Mouse (Mus musculus) limb, embryonic 14.5 days (tissue): ENCODE measurements at regions not wholly inside any gene's neighbourhood (a gene's known extent, or its start where the extent isn't known, plus 50 kb on each side); places are given as distances from the start of the nearest gene placed in this dataset.

Experiments used
- ATAC-seq: fragments of 200-750 bp; cut with Nextera tagmentation; 2 replicates; pipeline ENCODE4 v1.8.0; 2017; ENCODE audit warnings: low read depth, moderate number of reproducible peaks, moderate TSS enrichment; ENCODE audit not compliant: low FRiP score
- DNase-seq: peaks from one replicate; pipeline ENCODE4 v3.0.0-alpha.2; 2015; ENCODE audit warnings: low spot score
- H3K27ac ChIP-seq: fragments of 300-500 bp; sonication (generic); replicated peaks from 2 replicates; pipeline ENCODE4 v1.5.1; 2014; ENCODE audit warnings: low read depth, mild to moderate bottlenecking, low read length, moderate library complexity, mixed read lengths
- H3K27me3 ChIP-seq: fragments of 300-500 bp; sonication (generic); 2 replicates; pipeline ENCODE4 v1.6.1; 2014; ENCODE audit warnings: low read length, mixed read lengths; ENCODE audit not compliant: control insufficient read depth, insufficient read depth
- H3K36me3 ChIP-seq: fragments of 300-500 bp; sonication (generic); 2 replicates; pipeline ENCODE4 v1.6.1; 2014; ENCODE audit warnings: mild to moderate bottlenecking, low read length, moderate library complexity, mixed read lengths; ENCODE audit not compliant: control insufficient read depth, insufficient read depth
- H3K4me1 ChIP-seq: fragments of 300-500 bp; sonication (generic); 2 replicates; pipeline ENCODE4 v1.6.1; 2014; ENCODE audit warnings: antibody characterized with exemption, low read length, mixed read lengths; ENCODE audit not compliant: control insufficient read depth, insufficient read depth
- H3K4me2 ChIP-seq: fragments of 300-500 bp; sonication (generic); replicated peaks from 2 replicates; pipeline ENCODE4 v1.6.1; 2014; ENCODE audit warnings: low read depth, mild to moderate bottlenecking, low read length, moderate library complexity; ENCODE audit not compliant: severe bottlenecking
- H3K4me3 ChIP-seq: fragments of 300-500 bp; sonication (generic); replicated peaks from 2 replicates; pipeline ENCODE4 v1.5.1; 2014; ENCODE audit warnings: low read length
- H3K9ac ChIP-seq: fragments of 300-500 bp; sonication (generic); 2 replicates; pipeline ENCODE4 v1.6.1; 2014; ENCODE audit warnings: mild to moderate bottlenecking, low read depth, low read length, moderate library complexity; ENCODE audit not compliant: severe bottlenecking
- H3K9me3 ChIP-seq: fragments of 300-500 bp; sonication (generic); 2 replicates; pipeline ENCODE4 v1.6.1; 2016; ENCODE audit warnings: low read length; ENCODE audit not compliant: control insufficient read depth
- POLR2A ChIP-seq: fragments of 200-500 bp; IDR thresholded peaks from 2 replicates; pipeline ENCODE4 v1.8.0; 2012; ENCODE audit warnings: inconsistent platforms, mild to moderate bottlenecking, moderate library complexity, borderline replicate concordance; ENCODE audit not compliant: insufficient read depth, insufficient read length; ENCODE audit errors: extremely low read depth
- WGBS: fragments of 180-500 bp; shearing (Covaris S2); extraction: QIAGEN DNeasy Blood & Tissue Kit; methylation state at CpG from one replicate; pipeline ENCODE4 v1.1.7; 2014; 5-methylcytosine and 5-hydroxymethylcytosine counted together

DNA sequence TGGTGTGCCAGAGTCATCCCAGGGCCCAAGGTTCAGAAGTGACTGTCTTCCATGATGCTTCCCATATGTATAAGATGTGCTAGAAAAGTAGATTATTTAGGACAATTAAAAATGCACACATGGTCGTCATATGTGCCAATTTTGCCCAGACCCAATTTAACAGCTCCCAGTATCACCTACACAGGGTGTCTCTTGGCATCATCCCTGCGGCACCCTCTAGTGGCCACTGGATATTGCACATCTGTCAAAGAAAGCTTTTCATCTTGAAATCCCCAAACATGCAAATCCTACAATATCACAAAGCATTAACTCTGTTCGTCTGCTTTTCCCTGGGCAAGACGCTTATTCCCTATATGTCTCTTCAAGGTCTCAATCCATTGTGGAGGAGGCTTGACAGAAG is 71.3 kb upstream of the Olfm4 start:
- Histone ChIP-seq H3K4me2 (no peak overlapping the region), H3K36me3 (no peaks in the 10 kb centered on the region), H3K4me1 (no peaks in the 10 kb centered on the region), H3K27ac (no peak overlapping the region), H3K9me3 (no peaks in the 10 kb centered on the region), H3K9ac (no peak overlapping the region), H3K27me3 (no peaks in the 10 kb centered on the region), H3K4me3 (no peak overlapping the region)
- 39% methylated on average over 4 of the region's 4 CpGs for WGBS
- peak; percentile 11 for DNase-seq
- no peak for TF ChIP-seq POLR2A
- ATAC-seq = no peak

DNA sequence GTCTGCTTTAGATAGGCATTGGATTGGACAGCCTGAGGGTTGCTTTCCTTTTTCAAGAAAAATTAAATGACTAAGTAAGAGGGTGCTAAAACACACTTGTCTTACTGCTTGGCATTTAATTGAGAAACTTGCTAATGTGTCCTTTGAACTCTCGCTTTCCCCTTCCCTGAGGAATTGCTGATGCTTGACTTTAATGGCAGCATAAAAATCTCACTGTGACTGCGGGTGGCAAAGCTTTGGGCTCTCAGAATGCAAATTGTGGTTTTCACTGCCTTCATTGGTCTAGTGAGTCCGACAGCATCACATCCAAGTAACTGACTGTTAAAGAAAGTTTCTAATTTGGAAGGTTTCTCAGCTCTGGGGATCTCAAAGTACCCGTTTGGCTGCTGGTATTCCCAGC is 76.1 kb upstream of the Olfm4 start:
- TF ChIP-seq POLR2A = no peak
- Histone ChIP-seq H3K9me3 (no peaks in the 10 kb centered on the region), H3K27me3 (no peaks in the 10 kb centered on the region), H3K36me3 (no peaks in the 10 kb centered on the region), H3K4me1 (no peaks in the 10 kb centered on the region), H3K4me2 (no peak overlapping the region), H3K4me3 (no peak overlapping the region), H3K27ac (no peak overlapping the region), H3K9ac (no peak overlapping the region)
- 7% methylated on average over 4 of the region's 4 CpGs for WGBS
- no peak for DNase-seq
- no peak for ATAC-seq

DNA sequence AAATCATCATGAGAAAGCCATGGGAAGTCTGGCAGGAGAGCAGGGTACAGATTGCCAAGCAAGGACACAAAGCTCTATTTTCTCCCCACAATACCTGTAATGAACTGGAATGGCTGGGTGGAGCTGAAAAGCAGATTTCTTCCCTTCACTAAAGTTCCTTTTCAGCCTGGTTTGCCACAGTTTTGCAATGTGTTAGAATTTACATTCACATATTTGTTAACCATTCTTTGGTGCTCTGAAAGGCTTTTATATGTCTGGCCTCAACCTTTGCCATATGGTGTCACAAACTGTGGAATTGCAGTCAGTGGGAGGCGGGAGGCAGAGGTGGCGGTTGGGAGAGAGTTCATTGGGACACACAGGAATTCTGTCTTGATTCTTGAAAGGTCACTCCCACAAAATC is 78.3 kb upstream of the Olfm4 start:
- ATAC-seq (no peak), DNase-seq (no peak)
- Histone ChIP-seq H3K27me3 (no peaks in the 10 kb centered on the region), H3K9ac (no peak overlapping the region), H3K27ac (no peak overlapping the region), H3K36me3 (no peaks in the 10 kb centered on the region), H3K4me3 (no peak overlapping the region), H3K4me1 (no peaks in the 10 kb centered on the region), H3K4me2 (no peak overlapping the region), H3K9me3 (no peaks in the 10 kb centered on the region)
- WGBS = 58% methylated on average over 2 of the region's 2 CpGs
- no peak for TF ChIP-seq POLR2A

DNA sequence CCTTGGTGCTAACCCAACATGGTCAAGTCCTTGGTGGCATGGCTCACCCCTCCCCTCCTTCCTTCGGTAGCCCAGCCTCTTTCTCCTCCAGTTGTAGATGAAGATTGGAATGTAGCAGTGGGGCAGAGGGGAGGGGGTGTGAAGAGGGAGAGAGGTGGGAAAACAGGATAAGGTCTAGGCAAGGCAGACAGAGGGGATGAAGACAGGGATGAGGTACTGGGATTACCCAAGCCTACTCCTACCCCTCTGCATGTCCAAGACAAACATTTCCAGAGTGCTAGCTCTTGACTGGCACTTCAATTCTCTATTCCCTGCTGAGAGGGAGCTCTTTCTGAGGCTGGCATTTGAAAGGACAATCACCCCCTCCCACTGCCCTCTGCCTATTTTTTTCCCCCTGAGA is 81.5 kb upstream of the Olfm4 start:
- Histone ChIP-seq H3K27ac (no peak overlapping the region), H3K4me2 (no peak overlapping the region), H3K9ac (no peak overlapping the region), H3K9me3 (no peaks in the 10 kb centered on the region), H3K36me3 (no peaks in the 10 kb centered on the region), H3K27me3 (no peaks in the 10 kb centered on the region), H3K4me1 (peaks cover 5% of the 10 kb centered on the region; the same call in 1 of the 2 replicates), H3K4me3 (no peak overlapping the region)
- DNase-seq (no peak), ATAC-seq (no peak)
- 26% methylated on average over 1 of the region's 1 CpGs for WGBS
- TF ChIP-seq POLR2A = no peak

DNA sequence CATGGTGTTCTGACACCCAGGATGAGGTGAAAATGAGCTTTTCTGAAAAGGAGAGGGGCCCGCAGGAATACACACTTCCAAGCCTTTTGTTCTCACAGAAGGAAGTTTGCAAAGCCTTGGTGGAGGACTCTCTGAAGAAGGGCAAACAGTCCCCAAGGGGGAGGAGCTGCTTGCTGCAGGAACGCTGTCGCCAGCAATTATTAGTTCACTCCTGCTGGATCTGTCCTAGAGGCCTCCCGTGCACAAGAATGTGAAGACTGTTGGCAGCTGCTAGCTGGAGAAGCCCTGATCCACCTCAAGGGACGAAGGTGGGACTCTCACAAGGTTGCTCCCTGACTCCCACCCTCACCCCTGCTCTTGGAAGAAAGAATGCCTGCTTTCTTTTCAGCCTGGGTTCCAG is 85.6 kb upstream of the Olfm4 start:
- H3K27me3 ChIP-seq = no peaks in the 10 kb centered on the region
- no peak for TF ChIP-seq POLR2A
- ATAC-seq (no peak), DNase-seq (peak; percentile 6)
- peaks cover 5% of the 10 kb centered on the region; the same call in 1 of the 2 replicates for H3K4me1 ChIP-seq
- H3K36me3 ChIP-seq = no peaks in the 10 kb centered on the region
- H3K4me2 ChIP-seq = no peak overlapping the region
- H3K9ac ChIP-seq = no peak overlapping the region
- no peak overlapping the region for H3K4me3 ChIP-seq
- H3K9me3 ChIP-seq = no peaks in the 10 kb centered on the region
- WGBS = 12% methylated on average over 5 of the region's 5 CpGs
- H3K27ac ChIP-seq = no peak overlapping the region

DNA sequence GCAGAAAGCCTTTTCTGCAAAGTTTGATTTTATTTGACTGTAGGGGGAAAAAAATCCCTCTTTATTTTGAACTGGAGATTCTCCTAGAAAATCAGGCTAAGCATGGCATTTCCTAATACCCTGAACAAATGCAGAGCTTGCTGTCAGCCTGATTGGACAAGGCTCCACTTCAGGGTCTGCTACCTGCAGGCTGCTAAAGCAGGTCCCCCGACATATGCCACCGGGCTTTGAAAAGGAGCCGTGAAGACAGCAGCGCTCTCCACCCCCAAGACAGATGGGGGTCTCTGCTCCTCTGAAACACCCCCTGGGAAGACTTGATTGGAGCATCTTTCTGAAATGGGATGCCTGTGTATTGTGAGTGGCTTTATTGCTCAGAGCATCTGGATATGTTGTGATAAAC is 90.6 kb upstream of the Olfm4 start:
- Histone ChIP-seq H3K4me3 (no peak overlapping the region), H3K27me3 (no peaks in the 10 kb centered on the region), H3K9ac (no peak overlapping the region), H3K36me3 (no peaks in the 10 kb centered on the region), H3K4me2 (no peak overlapping the region), H3K9me3 (no peaks in the 10 kb centered on the region), H3K27ac (no peak overlapping the region), H3K4me1 (peaks cover 5% of the 10 kb centered on the region; the same call in 1 of the 2 replicates)
- DNase-seq = no peak
- ATAC-seq = no peak
- TF ChIP-seq POLR2A = no peak
- WGBS = 67% methylated on average over 4 of the region's 4 CpGs
